Mouse (Mus musculus) kidney, embryonic 16.5 days (tissue): ENCODE data around the gene Psmd14. TPM values are rescaled to one million over a fixed set of nuclear protein-coding genes. Genes with fewer than 3 reads are reported as not detected.
A peak's percentile ranks its signal among the peaks of the same experiment; 100 is the strongest.

Source experiments
- ATAC-seq: fragments of 200-750 bp; cut with Nextera tagmentation; 2 replicates; pipeline ENCODE4 v1.8.0; 2017; ENCODE audit warnings: moderate TSS enrichment; ENCODE audit not compliant: low FRiP score, low TSS enrichment
- H3K27ac ChIP-seq: fragments of 300-500 bp; sonication (generic); 2 replicates; pipeline ENCODE4 v1.5.1; 2014; ENCODE audit warnings: low read length
- H3K27me3 ChIP-seq: fragments of 300-500 bp; sonication (generic); 2 replicates; pipeline ENCODE4 v1.6.1; 2014; ENCODE audit warnings: low read length, control low read depth, mixed read lengths; ENCODE audit not compliant: insufficient read depth
- H3K36me3 ChIP-seq: fragments of 300-500 bp; sonication (generic); 2 replicates; pipeline ENCODE4 v1.6.1; 2014; ENCODE audit warnings: low read length, control low read depth, mixed read lengths; ENCODE audit not compliant: insufficient read depth
- H3K4me1 ChIP-seq: fragments of 300-500 bp; sonication (generic); 2 replicates; pipeline ENCODE4 v1.6.1; 2014; ENCODE audit warnings: low read length, control low read depth, mixed read lengths; ENCODE audit not compliant: insufficient read depth
- H3K4me2 ChIP-seq: fragments of 300-500 bp; sonication (generic); replicated peaks from 2 replicates; pipeline ENCODE4 v1.6.1; 2014; ENCODE audit warnings: low read depth, low read length
- H3K4me3 ChIP-seq: fragments of 300-500 bp; sonication (generic); 2 replicates; pipeline ENCODE4 v1.5.1; 2014; ENCODE audit warnings: mild to moderate bottlenecking, low read length
- H3K9ac ChIP-seq: fragments of 300-500 bp; sonication (generic); replicated peaks from 2 replicates; pipeline ENCODE4 v1.6.1; 2014; ENCODE audit warnings: low read length
- H3K9me3 ChIP-seq: fragments of 300-500 bp; sonication (generic); 2 replicates; pipeline ENCODE4 v1.6.1; 2016; ENCODE audit warnings: low read length, control low read depth
- WGBS: fragments of 180-500 bp; shearing (Covaris S2); extraction: QIAGEN DNeasy Blood & Tissue Kit; methylation state at CpG from one replicate; pipeline ENCODE4 v1.1.7; 2014; 5-methylcytosine and 5-hydroxymethylcytosine counted together
- polyA plus RNA-seq: library from polyadenylated mRNA; unstranded; fragments of >200 nt; fragmentation: Nextera tagmentation; extraction: Ambion mirVana; gene quantifications from 2 replicates; pipeline ENCODE4 v1.2.1, GENCODE M21; 2015

Gene Psmd14
- polyA plus RNA-seq, 1 experiment from 2014 or later = 183 TPM

DNA sequence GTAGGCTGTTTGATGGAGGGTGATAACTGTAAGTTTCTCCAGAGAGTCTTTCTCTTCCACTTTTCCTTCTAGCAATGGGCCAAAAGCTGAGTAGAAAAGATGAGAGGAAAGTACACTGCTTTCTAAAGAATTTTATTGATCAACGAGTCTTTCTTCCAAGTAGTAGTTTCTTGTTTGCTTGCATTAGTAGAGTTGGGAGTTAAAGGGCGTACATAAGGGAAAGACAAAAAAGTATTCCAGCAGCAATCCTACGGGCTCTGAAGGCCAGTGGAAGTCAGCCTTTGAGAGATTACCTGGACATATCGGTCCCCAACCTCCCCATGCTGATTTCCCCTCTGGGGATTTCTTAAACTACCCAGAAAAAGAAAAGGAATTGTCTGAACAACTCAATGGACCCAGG lies 99.3 kb downstream of the Psmd14 start:
- Histone ChIP-seq H3K9me3 (no peaks in the 10 kb centered on the region), H3K27me3 (peaks cover 70% of the 10 kb centered on the region), H3K36me3 (no peaks in the 10 kb centered on the region), H3K27ac (no peak overlapping the region), H3K9ac (no peak overlapping the region), H3K4me1 (peaks cover 14% of the 10 kb centered on the region), H3K4me3 (no peak overlapping the region), H3K4me2 (no peak overlapping the region)
- ATAC-seq = no peak
- 43% methylated on average over 4 of the region's 4 CpGs for WGBS

- Histone ChIP-seq H3K4me1 (peaks cover 17% of the 10 kb centered on the region), H3K4me2 (peak overlapping the region; percentile 92), H3K9me3 (no peaks in the 10 kb centered on the region), H3K4me3 (peak overlapping the region; percentile 56), H3K36me3 (no peaks in the 10 kb centered on the region), H3K27me3 (peaks cover 73% of the 10 kb centered on the region), H3K9ac (no peak overlapping the region), H3K27ac (no peak overlapping the region)
- no peak; the same call in 1 of the 2 replicates for ATAC-seq
- WGBS = 17% methylated on average over 8 of the region's 8 CpGs
These were observed 99.6 kb downstream of the Psmd14 start for GRCm38 (mm10) chr2:61811163-61811506.

DNA sequence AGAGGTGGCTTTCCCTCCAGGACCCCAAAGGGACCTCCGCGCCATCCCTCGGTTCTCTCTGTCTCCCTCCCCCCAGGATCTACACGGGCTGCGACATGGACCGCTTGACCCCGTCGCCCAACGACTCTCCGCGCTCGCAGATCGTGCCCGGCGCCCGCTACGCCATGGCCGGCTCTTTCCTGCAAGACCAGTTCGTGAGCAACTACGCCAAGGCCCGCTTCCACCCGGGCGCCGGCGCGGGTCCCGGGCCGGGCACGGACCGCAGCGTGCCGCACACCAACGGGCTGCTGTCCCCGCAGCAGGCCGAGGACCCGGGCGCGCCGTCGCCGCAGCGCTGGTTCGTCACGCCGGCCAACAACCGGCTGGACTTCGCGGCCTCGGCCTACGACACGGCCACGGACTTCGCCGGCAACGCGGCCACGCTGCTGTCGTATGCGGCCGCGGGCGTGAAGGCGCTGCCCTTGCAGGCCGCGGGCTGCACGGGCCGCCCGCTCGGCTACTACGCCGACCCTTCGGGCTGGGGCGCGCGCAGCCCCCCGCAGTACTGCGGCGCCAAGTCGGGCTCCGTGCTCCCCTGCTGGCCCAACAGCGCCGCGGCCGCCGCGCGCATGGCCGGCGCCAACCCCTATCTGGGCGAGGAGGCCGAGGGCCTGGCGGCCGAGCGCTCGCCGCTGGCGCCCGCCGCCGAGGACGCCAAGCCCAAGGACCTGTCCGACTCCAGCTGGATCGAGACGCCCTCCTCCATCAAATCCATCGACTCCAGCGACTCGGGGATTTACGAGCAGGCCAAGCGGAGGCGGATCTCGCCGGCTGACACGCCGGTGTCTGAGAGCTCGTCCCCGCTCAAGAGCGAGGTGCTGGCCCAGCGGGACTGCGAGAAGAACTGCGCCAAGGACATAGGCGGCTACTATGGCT lies 100.3 kb downstream of the Psmd14 start:
- WGBS = under 1% methylated on average over 118 of the region's 121 CpGs
- H3K9me3 ChIP-seq = no peaks in the 10 kb centered on the region
- peaks cover 17% of the 10 kb centered on the region for H3K4me1 ChIP-seq
- peaks cover 78% of the 10 kb centered on the region for H3K27me3 ChIP-seq
- H3K36me3 ChIP-seq = no peaks in the 10 kb centered on the region
- peak overlapping the region; percentile 56 for H3K4me3 ChIP-seq
- H3K27ac ChIP-seq = no peak overlapping the region
- peak overlapping the region; percentile 92 for H3K4me2 ChIP-seq
- peak overlapping the region; percentile 64 for H3K9ac ChIP-seq
- peak; percentile 86 for ATAC-seq

- H3K9ac ChIP-seq = peak overlapping the region; percentile 64; the same call in 1 of the 2 replicates
- H3K4me3 ChIP-seq = peak overlapping the region; percentile 56
- peak overlapping the region; percentile 92 for H3K4me2 ChIP-seq
- H3K9me3 ChIP-seq = no peaks in the 10 kb centered on the region
- WGBS = 6% methylated on average over 12 of the region's 12 CpGs
- no peak for ATAC-seq
- no peak overlapping the region for H3K27ac ChIP-seq
- H3K27me3 ChIP-seq = peaks cover 75% of the 10 kb centered on the region
- peaks cover 17% of the 10 kb centered on the region for H3K4me1 ChIP-seq
- H3K36me3 ChIP-seq = no peaks in the 10 kb centered on the region
These were observed 101.0 kb downstream of the Psmd14 start for GRCm38 (mm10) chr2:61812536-61812935.

DNA sequence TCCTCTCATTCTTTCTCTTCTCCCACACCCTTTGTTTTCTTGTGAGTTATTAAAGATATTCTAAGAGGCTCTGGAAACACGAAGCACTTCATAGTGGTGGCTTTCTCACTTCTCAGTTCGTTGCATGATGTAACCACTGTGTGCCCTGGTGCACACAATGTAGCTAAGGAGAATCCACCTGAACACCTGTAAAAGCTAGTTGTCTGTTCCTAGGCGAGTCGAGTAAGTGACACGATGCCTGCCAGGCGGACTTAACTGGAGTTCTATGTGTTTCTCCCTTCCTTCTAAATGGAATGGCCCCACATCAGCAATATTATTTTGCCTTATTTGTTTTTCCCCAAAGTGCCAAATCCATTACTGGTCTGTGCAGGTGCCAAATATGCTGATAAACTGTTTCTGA lies 101.6 kb downstream of the Psmd14 start:
- Histone ChIP-seq H3K36me3 (no peaks in the 10 kb centered on the region), H3K27ac (no peak overlapping the region), H3K4me3 (no peak overlapping the region), H3K4me2 (no peak overlapping the region), H3K9me3 (no peaks in the 10 kb centered on the region), H3K27me3 (peaks cover 79% of the 10 kb centered on the region), H3K4me1 (peaks cover 17% of the 10 kb centered on the region), H3K9ac (no peak overlapping the region)
- no peak for ATAC-seq
- 8% methylated on average over 6 of the region's 6 CpGs for WGBS

GRCm38 (mm10) chr2:61813521-61813920 lies 102.0 kb downstream of the Psmd14 start:
- Histone ChIP-seq H3K36me3 (no peaks in the 10 kb centered on the region), H3K4me1 (peaks cover 17% of the 10 kb centered on the region), H3K27me3 (peaks cover 80% of the 10 kb centered on the region), H3K9me3 (no peaks in the 10 kb centered on the region), H3K4me2 (no peak overlapping the region), H3K27ac (no peak overlapping the region), H3K4me3 (no peak overlapping the region), H3K9ac (no peak overlapping the region)
- WGBS = 28% methylated on average over 1 of the region's 1 CpGs
- ATAC-seq = no peak

GRCm38 (mm10) chr2:61814548-61815473 lies 103.3 kb downstream of the Psmd14 start:
- WGBS = 4% methylated on average over 34 of the region's 50 CpGs
- Histone ChIP-seq H3K4me2 (peak overlapping the region; percentile 75), H3K27me3 (peaks cover 74% of the 10 kb centered on the region), H3K36me3 (no peaks in the 10 kb centered on the region), H3K9me3 (no peaks in the 10 kb centered on the region), H3K4me3 (peak overlapping the region; percentile 48), H3K9ac (peak overlapping the region; percentile 70), H3K27ac (no peak overlapping the region), H3K4me1 (peaks cover 17% of the 10 kb centered on the region)
- ATAC-seq = peak; percentile 81

GRCm38 (mm10) chr2:61815583-61816313 lies 104.3 kb downstream of the Psmd14 start:
- Histone ChIP-seq H3K27ac (no peak overlapping the region), H3K4me2 (peak overlapping the region; percentile 75), H3K4me3 (peak overlapping the region; percentile 48), H3K36me3 (no peaks in the 10 kb centered on the region), H3K9me3 (no peaks in the 10 kb centered on the region), H3K4me1 (peaks cover 17% of the 10 kb centered on the region), H3K9ac (peak overlapping the region; percentile 70), H3K27me3 (peaks cover 70% of the 10 kb centered on the region)
- WGBS = 6% methylated on average over 58 of the region's 66 CpGs
- ATAC-seq = peak; percentile 69

DNA sequence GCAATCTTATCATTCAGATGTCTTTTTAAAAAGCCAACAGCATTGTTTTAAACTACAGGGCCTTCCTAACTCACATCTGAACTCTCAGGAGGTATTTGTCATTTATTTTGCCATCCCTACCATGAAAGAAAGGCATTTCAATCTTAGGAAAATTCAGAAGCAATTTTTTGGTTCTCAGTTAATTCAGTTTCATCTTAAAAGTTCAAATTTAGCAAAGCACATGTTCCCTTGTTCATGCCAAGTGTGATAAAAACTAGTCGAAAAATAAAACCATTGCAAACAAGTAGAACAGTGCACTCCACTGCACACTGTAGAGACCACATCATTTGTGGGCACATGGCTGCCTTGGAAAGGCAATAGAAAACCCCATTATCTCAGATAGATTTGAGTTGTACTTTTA lies 106.7 kb downstream of the Psmd14 start:
- WGBS = 77% methylated on average over 1 of the region's 1 CpGs
- no peaks in the 10 kb centered on the region for H3K9me3 ChIP-seq
- H3K27ac ChIP-seq = no peak overlapping the region
- H3K4me1 ChIP-seq = peaks cover 12% of the 10 kb centered on the region
- H3K4me3 ChIP-seq = no peak overlapping the region
- peaks cover 56% of the 10 kb centered on the region for H3K27me3 ChIP-seq
- no peak overlapping the region for H3K9ac ChIP-seq
- H3K4me2 ChIP-seq = no peak overlapping the region
- ATAC-seq = no peak
- no peaks in the 10 kb centered on the region for H3K36me3 ChIP-seq
